Mouse (Mus musculus) bone marrow, adult 2 months (tissue): ENCODE results near the gene Nkx2-1. TPM values are rescaled to one million over a fixed set of nuclear protein-coding genes. Genes with fewer than 3 reads are reported as not detected.

Source experiments
- H3K27ac ChIP-seq: fragments of 200-500 bp; 2 replicates; pipeline ENCODE4 v1.5.1; 2012; ENCODE audit warnings: low read depth, mild to moderate bottlenecking, control low read depth, inconsistent platforms, low read length; ENCODE audit not compliant: control insufficient read depth, poor library complexity, insufficient read depth
- H3K4me1 ChIP-seq: fragments of 200-500 bp; 2 replicates; pipeline ENCODE4 v1.6.1; 2011; ENCODE audit warnings: low read length; ENCODE audit not compliant: control insufficient read depth, insufficient read depth
- H3K4me3 ChIP-seq: fragments of 200-500 bp; replicated peaks from 2 replicates; pipeline ENCODE3; 2011; ENCODE audit warnings: mild to moderate bottlenecking, low read depth, low read length, control low read depth; ENCODE audit not compliant: control insufficient read depth
- CTCF ChIP-seq: fragments of 200-500 bp; IDR thresholded peaks from 2 replicates; pipeline ENCODE4 v1.5.1; 2011; ENCODE audit warnings: low read length, control low read depth; ENCODE audit not compliant: control insufficient read depth, insufficient read depth
- POLR2A ChIP-seq: fragments of 200-500 bp; IDR thresholded peaks from 2 replicates; pipeline ENCODE4 v1.6.1; 2011; ENCODE audit warnings: low read depth, mild to moderate bottlenecking, control low read depth, low read length, borderline replicate concordance; ENCODE audit not compliant: control insufficient read depth
- WGBS: fragments of 180-500 bp; shearing (Covaris S2); methylation state at CpG from one replicate; pipeline ENCODE4 v1.1.7; 2018; 5-methylcytosine and 5-hydroxymethylcytosine counted together
- polyA plus RNA-seq: library from polyadenylated mRNA; stranded (reverse); fragments of >200 nt; gene quantifications from 2 replicates; pipeline ENCODE4 v1.2.4, GENCODE M21; 2011; ENCODE audit warnings: low replicate concordance; ENCODE audit not compliant: missing spikeins, insufficient read depth, insufficient read length

Nkx2-1 gene
- polyA plus RNA-seq, 1 experiment = not detected

DNA sequence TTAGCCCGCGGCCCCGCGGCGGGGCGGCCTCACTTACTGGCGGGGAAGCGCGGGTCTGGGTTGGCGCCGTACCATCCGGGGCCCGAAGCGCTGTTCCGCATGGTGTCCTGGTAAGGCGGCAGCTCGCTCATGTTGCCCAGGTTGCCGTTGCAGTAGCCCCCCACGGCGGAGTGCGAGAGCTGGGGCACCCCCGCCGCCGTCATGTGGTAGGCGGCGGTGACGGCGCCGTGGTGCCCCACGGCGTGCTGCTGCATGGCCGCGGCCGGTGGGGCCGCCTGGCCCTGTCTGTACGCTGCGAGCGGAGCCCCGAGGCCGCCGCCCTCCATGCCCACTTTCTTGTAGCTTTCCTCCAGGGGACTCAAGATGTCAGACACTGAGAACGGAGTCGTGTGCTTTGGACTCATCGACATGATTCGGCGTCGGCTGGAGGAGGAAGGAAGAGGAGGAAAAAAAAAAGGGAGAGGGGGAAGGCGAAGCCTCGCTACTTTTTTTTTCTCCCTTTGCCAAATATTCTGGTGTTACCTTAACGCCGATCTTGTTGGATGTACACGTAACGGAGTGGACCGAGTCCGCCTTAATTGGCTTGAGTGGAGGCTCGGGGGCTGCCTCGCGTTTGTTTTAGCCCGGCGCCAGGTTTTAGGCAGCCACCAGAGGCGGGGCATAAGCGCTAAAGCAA is 1.9 kb downstream of the Nkx2-1 start:
- TF ChIP-seq POLR2A = no peak
- TF ChIP-seq CTCF = no peak
- H3K4me1 ChIP-seq = no peaks in the 10 kb centered on the region
- 2% methylated on average over 62 of the region's 62 CpGs for WGBS
- H3K4me3 ChIP-seq = no peak overlapping the region
- H3K27ac ChIP-seq = no peak overlapping the region

DNA sequence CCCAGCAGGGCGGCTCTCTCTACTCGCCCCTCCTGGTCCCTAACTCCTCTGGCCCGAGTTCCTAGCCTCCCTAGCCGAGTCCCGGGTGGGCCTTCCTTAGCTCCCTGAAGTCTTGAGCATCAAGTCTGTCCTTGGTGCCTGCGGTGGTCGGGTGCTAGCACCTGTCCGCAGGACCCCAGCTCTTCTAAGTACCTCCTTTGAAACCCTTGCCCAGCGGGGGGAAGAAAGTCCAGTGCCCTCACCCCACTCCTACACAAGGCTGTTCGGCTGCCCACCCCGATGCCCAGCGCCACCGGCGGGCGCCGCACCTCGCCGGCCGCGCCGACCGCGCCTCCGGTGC is 2.4 kb downstream of the Nkx2-1 start:
- Histone ChIP-seq H3K4me3 (no peak overlapping the region), H3K27ac (no peak overlapping the region), H3K4me1 (no peaks in the 10 kb centered on the region)
- 3% methylated on average over 24 of the region's 24 CpGs for WGBS
- no peak for TF ChIP-seq POLR2A
- no peak for TF ChIP-seq CTCF

DNA sequence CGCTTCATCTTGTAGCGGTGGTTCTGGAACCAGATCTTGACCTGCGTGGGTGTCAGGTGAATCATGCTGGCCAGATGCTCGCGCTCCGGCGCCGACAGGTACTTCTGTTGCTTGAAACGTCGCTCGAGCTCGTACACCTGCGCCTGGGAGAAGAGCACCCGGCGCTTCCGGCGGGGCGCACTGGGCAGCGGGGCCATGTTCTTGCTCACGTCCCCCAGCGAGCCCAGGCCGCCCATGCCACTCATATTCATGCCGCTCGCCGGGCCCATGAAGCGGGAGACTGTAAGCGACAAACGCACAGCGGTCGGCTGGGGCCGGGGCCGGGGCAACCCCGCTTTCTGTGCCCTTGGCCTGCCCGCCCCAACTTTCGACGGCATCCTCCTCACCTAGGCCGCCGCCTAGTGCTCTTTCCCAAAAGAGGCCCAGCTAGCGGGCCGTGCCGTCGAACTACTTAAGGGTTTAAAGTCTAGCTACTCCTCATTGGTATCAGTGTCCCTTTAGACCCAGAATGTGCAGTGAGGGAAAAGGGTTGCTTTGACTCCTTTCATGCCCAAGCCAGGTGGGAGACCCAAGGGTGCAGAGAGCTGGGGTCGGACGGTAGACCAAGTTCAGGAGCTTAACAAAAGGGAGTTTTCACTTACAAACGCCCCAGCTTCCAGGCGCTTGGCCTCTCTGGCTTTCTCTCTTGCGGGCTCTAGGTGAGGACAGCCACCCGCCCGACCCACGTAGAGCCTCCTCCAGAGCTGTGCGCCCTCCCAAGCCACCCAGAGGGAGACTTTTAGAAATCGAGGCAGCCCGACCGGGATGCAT is 3.0 kb downstream of the Nkx2-1 start:
- Histone ChIP-seq H3K4me1 (no peaks in the 10 kb centered on the region), H3K4me3 (no peak overlapping the region), H3K27ac (no peak overlapping the region; the same call in 1 of the 2 replicates)
- TF ChIP-seq CTCF = no peak
- no peak for TF ChIP-seq POLR2A
- WGBS = 5% methylated on average over 54 of the region's 54 CpGs

DNA sequence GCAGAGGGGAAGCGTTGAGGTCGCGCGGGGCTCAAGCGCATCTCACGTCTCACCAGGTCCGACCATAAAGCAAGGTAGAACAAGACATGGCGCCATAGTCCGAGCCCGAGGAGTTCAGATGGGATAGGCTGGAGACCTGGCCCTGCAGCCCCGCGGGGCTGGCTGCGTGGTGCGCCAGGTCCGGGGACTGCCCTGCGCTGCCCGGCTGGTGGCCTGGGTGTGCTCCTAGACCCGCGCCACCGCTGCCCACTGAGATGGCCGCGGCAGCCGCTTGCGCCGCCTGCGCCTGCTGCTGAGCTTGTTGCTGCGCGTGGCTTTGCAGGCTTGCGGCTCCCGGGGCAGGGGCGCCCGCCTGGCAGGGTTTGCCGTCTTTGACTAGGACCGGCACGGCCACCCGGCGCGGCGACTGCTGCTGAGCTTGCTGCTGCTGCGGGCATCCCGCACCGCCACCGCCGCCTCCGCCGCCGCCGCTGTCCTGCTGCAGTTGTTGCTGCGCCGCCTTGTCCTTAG is 3.7 kb downstream of the Nkx2-1 start:
- no peak overlapping the region for H3K4me3 ChIP-seq
- H3K27ac ChIP-seq = no peak overlapping the region; the same call in 1 of the 2 replicates
- no peaks in the 10 kb centered on the region for H3K4me1 ChIP-seq
- 4% methylated on average over 50 of the region's 50 CpGs for WGBS
- TF ChIP-seq POLR2A (no peak), CTCF (no peak)

DNA sequence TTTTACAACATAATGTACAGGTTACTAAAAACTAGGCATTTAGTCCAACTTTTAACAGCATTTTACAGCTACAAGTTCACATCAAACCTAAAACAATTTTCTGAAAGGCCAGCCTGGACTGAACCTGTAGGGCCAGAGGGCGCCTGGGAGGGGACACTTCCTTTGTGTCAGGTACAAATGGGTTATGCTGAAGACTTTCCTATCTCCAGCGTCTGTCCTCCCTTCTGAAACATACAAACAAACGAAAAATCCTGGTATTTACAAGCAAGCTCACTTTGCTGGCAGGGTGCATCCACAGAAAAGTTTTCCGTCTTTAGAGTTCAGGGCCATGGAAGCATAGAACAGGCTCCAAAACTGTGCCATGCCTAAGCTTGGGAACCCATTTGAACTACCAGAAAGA is 4.6 kb downstream of the Nkx2-1 start:
- Histone ChIP-seq H3K27ac (no peak overlapping the region), H3K4me1 (no peaks in the 10 kb centered on the region), H3K4me3 (no peak overlapping the region)
- 10% methylated on average over 4 of the region's 4 CpGs for WGBS
- no peak for TF ChIP-seq CTCF
- TF ChIP-seq POLR2A = no peak

DNA sequence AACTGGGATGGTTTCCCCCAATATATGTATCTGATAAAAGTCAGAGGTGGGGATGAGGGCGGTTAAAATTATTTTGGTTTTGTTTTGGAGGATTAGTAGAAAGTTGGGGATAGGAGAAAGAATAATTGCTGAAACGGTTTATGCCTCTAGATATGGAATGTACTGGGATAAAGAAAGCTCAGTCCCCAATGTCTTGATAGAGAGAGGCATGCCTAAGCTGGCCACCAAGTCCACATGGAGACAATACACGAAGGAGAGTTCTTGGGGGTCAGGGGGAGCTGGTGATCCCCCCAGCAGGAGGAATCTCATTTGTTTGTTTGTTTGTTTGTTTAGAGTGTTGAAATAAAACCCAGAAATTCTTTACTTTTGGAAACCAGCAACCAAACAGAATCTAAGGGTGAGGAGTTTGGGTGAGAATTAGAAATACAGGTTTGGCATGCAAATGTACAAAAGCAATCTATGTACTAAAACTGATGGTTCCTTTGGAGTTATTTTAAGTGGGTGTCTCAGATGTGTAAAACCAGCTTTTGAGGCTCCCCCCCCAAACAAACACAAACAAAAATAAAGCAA is 5.6 kb downstream of the Nkx2-1 start:
- Histone ChIP-seq H3K4me3 (no peak overlapping the region), H3K4me1 (no peaks in the 10 kb centered on the region), H3K27ac (no peak overlapping the region)
- TF ChIP-seq POLR2A = no peak
- TF ChIP-seq CTCF = no peak
- WGBS = 4% methylated on average over 3 of the region's 3 CpGs

DNA sequence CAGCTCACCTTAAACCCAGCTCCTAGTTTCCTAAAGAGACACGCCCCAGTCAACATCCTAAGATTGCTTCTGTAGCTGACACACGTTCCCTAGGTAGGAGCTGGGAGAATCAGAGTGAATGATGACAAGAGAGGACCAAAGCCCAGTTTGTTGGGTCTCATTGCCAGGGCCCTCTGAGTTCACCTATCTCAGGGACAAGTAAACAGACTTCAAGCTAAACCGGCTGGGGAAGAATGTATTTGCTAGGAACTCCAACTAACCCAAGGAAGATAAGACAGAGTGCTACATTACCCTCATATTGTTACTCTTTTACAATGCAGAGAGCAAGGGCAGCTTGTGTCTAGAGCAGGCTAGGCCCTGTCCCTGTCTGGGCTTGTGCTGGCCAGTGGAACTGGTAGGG is 6.8 kb downstream of the Nkx2-1 start:
- Histone ChIP-seq H3K4me3 (no peak overlapping the region), H3K4me1 (no peaks in the 10 kb centered on the region), H3K27ac (no peak overlapping the region)
- WGBS = 10% methylated on average over 3 of the region's 3 CpGs
- no peak for TF ChIP-seq POLR2A
- no peak for TF ChIP-seq CTCF

DNA sequence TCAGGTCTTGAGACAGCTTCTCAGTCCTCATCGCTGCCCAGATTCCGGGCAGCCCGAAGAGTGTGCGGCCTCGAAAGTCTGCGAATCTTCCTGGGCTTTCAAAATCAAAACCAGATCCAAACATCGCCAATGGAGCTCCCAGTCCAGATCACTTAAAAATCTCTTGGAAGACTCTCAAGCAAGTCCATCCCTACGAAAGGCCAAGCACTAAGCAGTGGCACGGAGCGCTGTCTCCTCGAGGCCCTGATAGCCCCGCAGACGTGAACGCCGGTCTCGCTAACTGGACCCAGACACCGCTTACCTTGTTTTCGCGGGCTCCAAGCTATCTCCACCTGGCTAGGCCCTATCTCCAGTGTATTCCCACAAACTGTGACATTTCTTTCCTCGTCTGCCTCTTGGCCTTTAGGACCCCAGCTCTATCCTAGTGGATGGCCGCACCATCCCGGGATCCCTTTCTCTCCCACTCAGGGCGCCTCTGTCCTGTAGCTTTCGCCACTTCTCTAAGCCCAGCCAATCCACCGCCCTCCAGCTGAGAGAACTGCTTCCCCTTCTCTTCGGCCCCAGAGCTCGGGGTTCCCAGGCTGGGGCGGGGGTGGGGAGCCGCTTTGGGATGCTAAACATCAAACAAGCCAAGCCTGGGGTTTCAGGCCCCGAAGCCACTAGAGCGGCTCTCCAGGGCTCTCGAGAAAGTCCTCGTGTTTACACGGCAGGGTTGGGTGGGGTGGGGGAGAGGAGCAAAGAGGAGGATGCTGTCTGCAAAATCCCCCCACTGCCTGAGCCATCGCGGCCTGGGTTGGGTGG is 7.6 kb downstream of the Nkx2-1 start:
- Histone ChIP-seq H3K4me3 (no peak overlapping the region), H3K4me1 (no peaks in the 10 kb centered on the region), H3K27ac (no peak overlapping the region)
- 6% methylated on average over 36 of the region's 36 CpGs for WGBS
- TF ChIP-seq POLR2A (no peak), CTCF (no peak)
